Mouse (Mus musculus) spleen, postnatal 36 days (tissue): ENCODE measurements at regions not wholly inside any gene's neighbourhood (a gene's known extent, or its start where the extent isn't known, plus 50 kb on each side); places are given as distances from the start of the nearest gene placed in this dataset.

ENCODE experiments used
- DNase-seq, 2 experiments: peaks; one replicate each; pipeline ENCODE4 v3.0.0; 2022; ENCODE audit warnings: low spot score in 2 of 2, mixed read lengths in 1 of 2

DNA sequence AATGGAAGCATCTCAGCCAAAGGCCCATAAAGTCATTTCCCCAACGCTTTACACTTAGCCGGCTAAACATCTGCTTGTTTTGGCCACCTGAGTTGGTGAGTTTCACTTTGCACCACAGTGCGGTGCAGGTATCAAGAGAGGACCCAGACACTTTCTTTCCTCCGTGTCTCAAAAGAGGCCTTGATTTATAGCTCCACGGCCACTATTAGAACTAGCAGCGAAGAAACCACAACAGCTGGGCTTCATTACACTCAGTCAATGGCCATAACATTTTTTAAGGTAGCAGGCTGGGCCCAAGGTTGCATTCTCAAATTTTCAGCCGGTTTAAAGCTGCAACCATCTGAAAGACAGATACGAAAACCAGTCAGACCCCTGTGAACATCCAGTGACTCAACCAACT, 103.4 kb downstream of the Mreg start:
- DNase-seq, result no peak

GRCm38 (mm10) chr1:72107125-72107524, 105.0 kb downstream of the Mreg start:
- peak in 1 of 2 experiments; percentile 4 for DNase-seq

- DNase-seq, result no peak
Measured at GRCm38 (mm10) chr1:72106655-72107054, 105.5 kb downstream of the Mreg start.

- DNase-seq, result no peak
Measured at GRCm38 (mm10) chr1:72105435-72106057, 106.6 kb downstream of the Mreg start.

DNA sequence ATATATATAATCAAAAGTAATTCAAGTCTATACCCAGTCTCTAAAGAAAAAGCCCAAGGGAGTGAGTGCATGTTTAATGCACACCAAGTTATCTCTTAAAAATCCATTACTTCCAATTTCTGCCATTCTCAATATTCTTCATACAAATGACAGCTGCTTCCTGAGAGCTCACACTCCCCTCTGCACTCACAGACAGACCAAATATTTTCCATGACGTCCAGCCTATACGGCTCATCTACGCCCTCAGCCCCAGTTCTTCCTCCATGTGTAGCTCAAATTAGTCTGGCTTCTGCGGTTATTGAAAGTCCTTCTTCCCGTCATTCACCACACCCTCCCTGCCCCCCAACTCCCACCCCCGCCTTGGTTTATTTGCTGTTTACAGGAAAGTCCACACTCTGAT, 108.1 kb downstream of the Mreg start:
- no peak for DNase-seq

- no peak for DNase-seq
Measured at GRCm38 (mm10) chr1:72103387-72103786, 108.7 kb downstream of the Mreg start.

DNA sequence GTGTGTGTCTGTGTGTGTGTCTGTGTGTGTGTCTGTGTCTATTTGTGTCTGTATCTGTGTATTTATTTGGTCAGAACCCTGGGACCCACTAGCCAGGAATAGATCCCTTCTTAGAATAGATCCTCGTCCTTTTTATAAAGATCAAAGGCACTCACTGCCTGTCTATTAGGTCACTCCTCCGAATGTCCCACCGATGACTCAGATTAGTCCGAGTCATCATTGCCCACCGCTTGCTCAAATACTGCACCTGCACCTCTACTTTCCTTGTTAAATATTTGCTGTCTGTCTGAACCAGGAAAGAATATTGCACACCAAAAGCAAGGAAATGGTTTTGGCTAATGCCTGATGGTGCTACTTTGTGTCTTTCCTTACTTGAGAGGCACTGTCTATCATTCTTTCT, 112.7 kb downstream of the Mreg start:
- DNase-seq, result no peak

GRCm38 (mm10) chr1:72091344-72091743, 120.8 kb downstream of the Mreg start:
- no peak for DNase-seq

DNA sequence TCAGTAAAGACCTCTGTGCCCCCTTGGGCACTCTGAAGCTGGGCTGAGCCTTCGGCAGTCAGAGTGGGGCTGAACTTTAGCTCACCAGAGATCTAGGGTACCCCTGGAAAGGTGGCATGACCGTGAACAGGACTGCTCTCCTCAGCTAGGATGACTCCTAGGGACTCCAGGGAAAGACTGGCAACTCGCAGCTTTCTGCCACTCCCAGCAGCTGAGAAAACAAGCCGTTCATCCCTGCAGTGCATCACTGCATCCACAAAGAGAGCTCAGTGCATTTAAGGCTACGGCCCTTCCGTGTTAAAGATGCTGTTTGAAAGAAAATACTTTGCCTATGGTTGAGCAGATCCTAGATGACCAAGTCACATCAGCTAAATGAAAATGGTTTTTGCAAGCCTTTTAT, 126.4 kb downstream of the Mreg start:
- no peak for DNase-seq

- no peak for DNase-seq
Measured at GRCm38 (mm10) chr1:72084219-72084618, 127.9 kb downstream of the Mreg start.

GRCm38 (mm10) chr1:72082366-72082765, 129.7 kb downstream of the Mreg start:
- no peak for DNase-seq

DNA sequence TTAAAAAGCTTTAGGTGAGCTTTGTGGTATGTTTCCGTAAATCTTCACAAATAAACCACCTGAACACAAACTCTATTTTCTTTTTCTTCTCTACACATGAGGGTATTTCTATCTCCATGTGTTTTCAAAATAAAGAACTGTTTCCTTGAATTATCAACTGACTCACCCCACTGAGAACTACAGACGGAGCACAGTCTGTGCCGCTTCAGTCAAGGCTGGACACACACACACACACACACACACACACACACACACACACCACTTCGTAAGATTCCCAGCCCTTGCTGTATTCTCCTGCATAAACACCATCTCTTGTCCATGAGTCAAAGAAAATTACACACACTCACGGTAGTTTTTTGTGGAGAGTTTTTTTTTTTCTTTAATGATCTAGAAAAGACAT, 130.3 kb downstream of the Mreg start:
- DNase-seq, result no peak

DNA sequence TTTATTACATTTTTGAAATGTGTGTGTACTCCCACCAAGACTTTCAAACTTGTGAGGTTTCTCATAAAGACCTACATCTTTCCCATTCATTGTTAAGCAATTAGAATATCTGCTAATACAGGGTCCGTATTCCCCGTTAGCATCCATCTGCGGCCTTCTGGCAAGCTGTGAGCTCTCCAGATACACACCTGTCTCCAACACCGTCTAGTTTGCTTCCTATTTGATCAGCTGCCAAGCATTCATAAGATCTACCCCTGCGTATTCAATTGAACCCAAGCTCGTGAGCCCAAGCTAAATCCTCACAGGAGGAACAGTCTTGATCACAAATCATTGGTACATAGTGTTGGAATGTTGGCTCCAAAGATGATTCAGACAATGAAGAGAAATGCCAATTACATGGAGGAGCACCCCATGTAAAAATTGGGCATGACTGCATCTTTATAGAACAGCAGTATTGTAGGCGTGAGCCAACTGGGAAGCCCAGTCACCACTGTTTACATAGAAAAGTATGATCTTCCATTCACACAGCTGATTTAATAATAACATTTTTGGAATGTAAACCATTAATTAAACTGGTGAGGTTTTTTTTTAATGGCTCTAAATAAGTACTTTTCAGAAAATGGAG, 133.1 kb downstream of the Mreg start:
- DNase-seq, result no peak

DNA sequence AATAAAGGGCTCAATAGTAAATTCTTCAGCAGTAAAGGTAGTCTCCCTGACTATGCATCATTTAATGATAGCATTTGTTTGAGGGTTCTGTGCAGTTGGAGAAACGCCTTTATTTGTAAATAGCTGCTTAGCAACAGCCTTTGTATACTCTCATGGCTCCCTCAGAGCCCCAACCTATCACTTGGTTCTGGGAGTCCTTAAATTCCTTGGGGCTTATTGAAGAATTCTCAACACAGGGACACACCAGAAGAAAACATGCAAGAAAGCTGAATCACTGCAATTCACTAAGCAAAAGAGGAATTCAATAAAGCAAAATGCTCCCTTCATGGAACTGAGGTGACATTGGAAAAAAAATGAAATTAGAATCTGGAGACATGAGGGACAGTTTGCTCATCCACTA, 135.8 kb downstream of the Mreg start:
- no peak for DNase-seq

DNA sequence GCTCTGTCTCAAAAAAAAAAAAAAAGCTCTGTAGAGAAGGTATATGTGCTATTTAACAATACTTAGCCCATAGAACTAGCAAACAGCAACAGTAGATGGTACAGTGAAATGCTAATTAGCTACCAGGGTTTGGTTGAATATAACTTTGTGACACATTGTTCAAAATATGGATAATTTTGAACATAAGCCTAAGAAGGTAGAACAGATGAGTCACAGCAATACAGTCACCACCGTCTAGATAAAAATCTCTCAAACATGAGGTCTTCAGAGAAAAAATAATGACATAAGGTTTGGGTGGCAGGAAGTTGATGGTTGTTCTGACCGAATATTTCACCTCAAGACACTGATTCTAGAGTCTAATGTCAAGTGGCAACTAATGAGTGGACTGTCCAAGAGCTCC, 136.6 kb downstream of the Mreg start:
- no peak for DNase-seq

- no peak for DNase-seq
Measured at GRCm38 (mm10) chr1:72073245-72073644, 138.9 kb downstream of the Mreg start.

DNA sequence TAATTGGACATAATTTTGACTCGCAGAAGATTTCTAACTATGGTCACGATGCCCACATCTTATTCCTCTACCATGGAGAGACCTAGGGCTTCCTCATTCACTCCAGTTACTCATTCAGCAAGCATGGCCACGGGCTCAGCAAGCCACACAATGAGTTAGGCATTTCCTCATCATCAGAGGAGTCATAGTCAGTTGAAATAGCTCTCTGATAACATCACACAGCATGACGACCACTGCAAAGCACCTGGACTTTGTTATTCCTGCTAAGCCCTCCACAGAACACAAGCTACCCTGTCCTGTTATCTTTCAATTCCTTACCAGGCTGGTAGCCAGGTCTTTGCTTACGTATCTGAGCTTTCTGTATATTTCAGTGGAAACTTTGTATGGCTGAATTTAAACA, 141.6 kb downstream of the Mreg start:
- no peak for DNase-seq

DNA sequence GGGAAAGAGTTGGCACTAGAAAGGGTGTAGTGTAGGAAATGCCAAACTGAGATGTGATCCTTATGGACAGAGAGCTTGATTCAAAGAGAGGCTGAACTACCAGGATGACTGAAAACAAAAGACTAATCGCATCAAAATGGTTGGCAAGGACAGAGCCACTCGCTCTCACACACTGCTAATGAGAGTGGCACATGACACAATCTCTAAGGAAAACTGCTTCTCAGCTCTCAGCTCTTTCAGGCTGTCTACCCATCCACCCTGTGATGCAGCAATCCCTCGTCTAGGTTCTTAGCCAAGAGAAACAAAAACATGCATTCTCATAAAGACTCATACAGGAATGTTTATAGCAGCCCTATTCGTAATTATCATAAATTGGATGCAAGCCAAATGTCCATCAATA, 143.1 kb downstream of the Mreg start:
- no peak for DNase-seq

DNA sequence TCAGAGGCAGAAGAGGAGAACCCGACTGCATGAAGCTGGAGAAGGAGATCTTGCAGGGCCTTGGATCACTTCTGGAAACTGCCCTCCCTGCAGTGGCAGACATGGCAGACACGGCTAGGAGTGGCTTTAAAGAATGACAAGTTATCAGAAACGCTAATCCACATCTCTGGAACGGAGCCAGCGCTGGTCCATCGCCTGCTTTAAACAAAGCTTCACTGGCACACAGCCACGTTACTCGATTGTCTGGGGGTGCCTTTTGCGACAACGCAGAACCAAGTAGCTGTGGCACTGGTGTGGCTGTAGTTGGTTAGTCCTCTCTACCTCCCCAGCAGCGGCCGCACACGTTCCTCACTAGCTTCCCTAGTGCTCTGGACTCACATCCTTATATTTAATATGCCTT, 147.0 kb downstream of the Mreg start:
- DNase-seq, result no peak

DNA sequence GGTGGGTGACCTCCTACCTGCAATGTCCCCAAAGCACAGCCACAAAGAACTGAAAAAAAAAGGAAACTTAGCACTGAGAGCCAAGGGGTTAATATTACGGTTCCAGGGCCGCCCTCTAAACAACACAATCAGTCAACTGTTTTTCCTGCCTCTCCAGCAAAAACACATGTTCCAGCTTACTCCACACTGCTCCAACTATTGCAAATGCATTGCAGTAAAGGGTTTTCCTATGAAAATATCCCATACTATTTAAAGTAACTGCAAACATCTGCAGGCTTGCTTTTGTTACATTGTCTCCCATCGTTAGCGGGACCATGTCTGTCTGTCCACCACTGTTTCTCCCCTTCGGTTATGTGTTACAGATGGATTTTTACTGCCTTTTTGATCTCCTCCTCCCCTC, 151.7 kb downstream of the Mreg start:
- no peak for DNase-seq

DNA sequence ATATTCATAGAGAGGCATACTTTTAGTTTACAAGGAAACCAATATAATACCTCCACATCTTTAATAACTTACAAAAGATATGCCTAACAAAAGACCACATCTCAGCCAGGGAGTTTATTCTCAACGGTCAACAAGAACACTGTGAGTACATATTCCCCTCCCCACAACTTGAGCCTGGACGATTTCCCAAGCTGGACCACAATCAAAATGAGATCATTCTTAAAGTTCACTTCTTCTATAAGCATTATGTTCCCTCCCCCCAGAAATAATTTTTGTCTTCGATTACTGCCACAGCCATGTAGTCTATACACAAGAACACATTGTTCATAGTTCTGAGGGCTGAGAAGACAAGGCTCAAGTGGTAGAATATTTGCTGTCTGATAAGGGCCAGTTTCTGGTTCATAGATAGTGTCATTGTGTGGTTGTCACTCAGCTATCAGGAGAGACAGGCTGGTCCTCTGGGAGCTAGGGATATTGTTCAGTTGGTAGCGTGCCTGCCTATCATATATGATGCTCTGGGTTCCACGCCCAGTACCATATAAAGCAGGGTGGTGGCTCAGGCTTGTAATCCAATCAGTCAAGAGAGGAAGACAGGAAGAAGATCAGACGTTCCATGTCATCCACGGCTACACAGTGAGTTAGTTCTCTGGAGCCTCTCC, 153.9 kb downstream of the Mreg start:
- DNase-seq, result no peak

DNA sequence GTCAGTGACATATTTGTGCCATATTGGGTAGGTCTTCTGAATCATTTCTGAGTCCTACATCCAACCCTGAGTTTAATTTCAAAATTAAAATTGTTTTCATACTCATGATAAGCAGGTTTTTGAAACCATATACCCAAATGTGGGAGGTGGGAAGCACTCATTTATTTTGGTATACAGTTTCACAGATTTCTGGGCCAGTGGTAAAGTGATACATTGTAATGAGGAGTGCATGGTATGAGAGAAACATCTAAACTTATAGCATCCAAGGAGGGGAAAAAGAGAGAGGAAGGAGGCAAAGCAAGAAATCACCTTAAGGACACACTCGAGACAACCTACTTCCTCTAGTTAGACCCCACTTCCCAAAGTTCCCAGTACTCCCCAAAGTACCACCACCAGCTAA, 157.6 kb downstream of the Mreg start:
- DNase-seq, result no peak

- no peak for DNase-seq
Measured at GRCm38 (mm10) chr1:72050858-72051257, 161.2 kb downstream of the Mreg start.
